Mouse (Mus musculus) mesoderm, embryonic 11.5 days (tissue): ENCODE measurements around the gene Kif20b.

Source experiments
- DNase-seq: peaks from one replicate; pipeline ENCODE4 v3.0.0-alpha.2; 2012; ENCODE audit warnings: low read depth, low spot score

Gene Kif20b

DNA sequence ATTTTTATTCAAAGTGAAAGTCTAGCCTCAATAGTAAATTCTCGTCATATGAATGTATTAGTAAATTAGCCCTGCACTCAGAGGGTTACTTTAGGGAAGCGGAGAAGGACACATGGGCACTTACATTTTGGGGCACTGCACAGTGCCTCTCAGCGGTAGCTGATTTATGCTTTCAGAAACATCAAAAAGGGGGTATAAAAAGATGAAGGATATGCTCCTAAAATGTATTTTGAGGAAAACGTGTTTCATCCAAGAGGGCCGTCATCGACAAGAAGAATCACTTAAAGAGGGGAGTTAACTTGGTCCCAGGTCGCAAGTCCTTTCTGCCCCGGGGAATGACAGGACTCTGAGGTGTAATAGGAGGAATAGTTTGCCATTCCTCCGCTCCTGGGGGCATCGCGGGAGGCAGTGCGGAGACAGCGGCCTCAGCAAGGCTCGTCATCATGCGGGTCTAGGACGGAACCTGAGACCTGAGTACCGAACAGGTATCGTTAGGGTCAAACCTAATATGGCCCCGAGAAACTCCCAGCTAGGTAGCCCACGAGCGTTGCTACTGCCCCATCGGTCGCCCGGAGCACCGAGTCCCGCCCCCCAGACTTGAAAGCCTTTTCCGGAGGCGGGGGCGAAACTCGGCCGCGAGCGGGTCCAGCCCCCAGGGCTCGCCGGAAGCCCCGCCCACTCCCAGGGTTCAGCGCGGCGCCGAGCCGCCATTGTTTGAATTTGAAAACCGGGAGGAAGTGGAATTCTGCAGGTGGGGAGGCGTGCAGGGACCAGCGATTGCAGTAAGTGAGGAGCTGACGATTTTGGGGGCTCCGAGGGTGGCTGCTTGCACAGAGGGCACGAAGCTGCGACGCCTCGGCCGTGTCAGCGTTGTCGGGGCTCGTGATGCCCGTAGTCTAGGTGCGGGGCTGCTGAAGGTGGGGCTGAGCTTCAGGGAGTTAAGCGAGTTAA lies at the start of gene Kif20b:
TSS of gene Kif20b (plus strand) at position 710 of the 951 bp plus-strand sequence.
- DNase-seq: peak; percentile 93

DNA sequence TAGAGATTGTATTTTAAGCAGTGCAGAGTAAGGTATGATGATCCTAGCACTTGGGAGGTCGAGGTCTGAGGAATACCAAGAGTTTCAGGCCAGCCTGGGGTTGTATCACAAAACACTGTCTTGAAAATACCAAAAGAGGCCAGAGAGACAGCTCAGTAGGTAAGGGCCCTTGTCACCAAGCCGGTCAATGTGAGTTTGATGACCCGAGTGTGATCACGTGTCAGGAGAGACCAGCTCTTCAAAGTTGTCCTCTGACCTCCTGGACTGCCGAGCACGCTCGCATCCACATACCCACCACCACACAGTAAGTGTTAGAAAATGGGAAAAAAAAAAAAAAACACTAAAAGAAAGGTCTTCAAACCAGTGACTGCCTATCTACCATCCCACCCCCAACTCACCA lies 45.5 kb upstream of the Kif20b start:
- no peak for DNase-seq

DNA sequence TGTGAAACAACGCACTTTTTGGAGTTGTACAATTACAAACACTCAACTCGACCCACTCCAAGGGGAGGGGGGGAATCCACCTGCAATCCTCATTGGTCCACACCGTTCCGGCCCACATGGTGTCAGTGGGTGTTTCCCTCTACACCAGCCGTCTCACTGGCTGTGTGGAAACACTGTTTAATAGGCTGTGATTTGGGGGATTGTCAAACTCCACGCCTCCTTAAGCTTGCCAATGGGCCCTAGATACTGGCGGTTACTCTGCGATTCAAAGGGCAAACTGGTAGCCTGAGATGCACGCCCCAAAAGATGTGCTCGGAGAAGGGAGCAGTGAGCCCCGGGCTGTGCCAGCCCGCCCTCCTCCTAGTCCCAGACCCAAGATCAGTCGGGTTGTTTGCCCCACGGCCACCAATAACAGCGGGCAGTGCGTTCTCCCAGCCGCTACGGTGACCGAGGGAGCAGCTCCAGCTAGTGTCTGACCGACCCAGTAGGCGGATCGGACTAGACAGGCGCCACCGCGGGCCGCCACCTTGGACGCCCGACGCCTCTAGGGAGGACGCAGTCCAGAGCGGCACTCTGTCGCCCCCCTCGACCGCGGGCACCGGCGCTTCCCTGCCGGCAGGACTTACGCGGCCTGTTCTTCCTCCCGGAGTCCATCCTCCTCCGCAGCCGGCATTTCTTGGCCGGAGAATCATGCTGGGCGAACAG lies 44.1 kb upstream of the Kif20b start:
- DNase-seq: peak; percentile 91

DNA sequence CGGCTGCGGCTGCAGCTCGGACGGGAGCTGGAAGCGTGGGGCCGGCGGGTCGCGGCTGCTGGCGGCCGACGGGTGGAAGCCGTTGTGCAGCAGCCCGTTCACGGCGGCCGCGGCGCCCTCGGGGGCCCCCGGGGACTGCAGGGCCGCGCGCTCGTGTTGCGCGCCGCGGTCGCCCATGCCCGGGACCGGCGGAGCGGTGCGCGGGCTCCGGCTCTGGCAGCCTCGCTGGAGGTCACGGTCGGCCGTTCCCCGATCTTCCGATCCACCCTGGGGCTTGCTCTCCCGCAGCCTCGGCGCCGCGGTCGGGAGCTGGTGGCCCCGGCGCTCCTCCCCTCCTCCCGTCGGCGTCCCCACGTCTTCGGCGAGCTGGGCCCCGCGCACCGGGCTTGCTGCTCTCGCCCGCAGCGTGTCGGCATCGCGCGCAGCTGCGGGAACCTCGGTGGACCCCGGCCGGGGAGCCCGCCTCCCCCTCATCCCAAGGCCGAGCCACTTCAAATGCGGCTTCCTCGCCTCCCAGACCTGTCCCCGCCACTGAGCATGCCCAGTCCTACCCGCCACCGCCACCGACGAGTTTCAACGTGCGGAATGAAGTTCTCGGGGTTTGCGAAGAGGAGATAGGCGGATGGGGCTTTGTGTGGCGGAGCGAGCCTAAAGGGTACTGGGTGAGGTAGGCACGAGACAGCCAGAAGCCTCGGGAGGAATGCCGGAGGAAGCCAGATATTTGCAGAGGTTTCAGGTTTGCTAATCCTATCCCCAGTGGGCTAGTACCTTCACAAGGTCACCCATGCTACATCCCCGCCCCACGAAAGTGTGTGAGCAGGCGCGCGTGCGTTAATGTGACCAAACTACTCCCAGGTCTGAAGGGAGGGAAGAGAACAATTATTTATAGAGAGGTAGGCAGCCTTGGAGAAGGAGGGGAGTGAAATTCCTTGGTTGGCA lies 43.3 kb upstream of the Kif20b start, which contains the start of gene Pank1:
TSS of gene Pank1 (minus strand) at position 853 of the 939 bp plus-strand sequence.
- DNase-seq: peak; percentile 75

DNA sequence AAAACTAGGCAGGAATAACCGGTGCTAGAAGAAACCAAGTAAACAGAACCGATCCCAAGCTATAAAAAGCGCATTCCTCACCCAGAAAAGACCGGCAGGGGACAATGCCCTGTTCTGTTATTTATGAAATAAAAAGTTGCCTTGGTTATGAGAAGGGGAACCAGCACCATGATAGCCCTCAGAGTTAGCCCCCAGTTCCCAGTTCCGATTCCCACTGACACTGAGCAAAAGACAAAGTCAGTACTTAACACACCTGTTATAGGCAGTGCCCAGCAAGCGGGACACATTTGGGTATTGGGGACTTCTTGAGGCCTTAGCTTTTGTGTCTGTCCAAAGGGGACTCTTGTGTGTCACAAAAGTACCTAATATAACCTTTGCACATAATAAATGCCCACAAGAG lies 42.5 kb upstream of the Kif20b start:
- no peak for DNase-seq

DNA sequence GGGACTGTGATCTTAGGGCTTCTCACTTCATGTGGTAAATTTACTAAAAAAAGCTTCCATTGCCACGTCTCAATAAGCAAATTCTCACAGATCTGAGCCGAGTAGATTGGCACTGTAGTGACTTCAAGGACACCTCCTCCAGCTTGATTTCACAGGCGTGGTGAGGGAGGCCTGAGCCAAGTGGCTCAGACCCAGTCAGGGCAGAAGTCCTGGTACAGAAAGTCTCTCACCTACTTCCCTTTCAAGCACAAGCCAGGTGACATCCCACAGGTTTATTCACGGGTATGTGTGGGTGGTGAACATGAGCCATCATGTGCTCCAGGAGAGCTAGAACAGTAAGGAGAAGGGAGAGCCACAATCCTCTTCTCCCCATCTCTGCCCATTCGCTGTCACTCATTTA lies 41.0 kb upstream of the Kif20b start:
- no peak for DNase-seq

DNA sequence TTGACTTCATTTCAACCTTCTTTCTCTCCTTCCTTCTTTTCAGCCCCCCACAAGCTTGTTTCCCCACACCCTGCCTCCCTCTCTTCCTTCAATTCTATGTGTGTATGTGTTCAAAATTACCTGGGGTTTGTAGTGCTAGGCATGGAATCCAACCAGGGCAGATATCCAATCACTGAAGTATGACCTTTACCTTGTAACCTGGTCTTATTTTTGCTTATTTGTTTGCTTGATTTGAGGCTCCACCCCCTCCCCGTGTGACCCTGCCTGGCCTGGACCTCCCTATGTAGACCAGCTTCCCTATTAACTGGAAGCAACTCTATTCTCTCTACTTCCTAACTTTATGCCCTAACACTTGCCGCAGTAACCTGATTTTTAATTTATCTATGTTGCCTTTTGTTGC lies 39.7 kb upstream of the Kif20b start:
- no peak for DNase-seq

DNA sequence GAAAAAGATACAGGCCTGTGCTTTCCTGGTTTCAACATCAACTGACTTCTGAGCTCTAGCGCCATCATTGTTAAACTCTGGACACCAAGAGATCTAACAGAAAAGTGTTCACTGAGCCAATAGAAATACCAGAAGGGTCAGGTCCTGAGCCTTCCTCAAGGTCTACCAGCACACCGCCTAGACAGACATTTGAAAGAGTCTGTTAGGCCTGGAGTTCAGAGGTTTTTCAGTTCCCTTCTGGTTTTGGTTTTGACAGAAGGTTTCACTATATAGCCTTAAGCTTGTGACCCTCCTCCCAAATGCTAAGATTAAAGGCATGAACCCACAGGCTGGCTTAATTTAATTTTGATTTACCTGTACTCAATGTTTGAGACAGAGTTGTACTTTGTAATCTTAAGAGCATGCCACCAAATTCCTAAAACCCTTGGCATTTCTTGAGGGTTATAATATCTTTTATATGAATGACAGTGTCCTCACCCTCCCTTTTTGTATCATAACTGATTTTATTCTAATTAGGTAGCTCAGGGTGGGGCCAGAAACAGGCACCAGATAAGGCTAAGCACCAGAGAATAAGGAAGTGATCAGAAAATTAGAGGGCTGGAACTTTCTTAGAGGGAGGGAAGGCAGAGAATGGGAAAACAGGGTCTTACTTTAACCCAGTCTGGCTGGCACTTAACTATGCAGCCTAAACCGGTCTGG lies 38.5 kb upstream of the Kif20b start:
- DNase-seq: no peak

DNA sequence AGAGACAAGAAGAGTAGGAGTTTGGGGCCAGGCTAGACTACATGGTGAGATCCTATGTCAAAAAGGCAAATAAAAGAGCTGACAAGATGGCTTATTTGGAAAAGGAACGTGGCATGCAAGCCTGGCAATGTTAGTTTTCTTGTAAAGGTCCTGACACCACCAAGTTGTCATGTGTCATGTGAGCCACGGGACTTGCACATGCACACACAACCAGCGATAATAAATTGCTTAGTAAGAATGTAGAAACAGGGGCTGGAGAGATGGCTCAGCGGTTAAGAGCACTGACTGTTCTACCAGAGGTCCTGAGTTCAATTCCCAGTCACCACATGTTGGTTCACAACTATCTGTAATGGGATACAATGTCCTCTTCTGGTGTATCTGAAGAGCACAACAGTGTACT lies 35.8 kb upstream of the Kif20b start:
- no peak for DNase-seq

DNA sequence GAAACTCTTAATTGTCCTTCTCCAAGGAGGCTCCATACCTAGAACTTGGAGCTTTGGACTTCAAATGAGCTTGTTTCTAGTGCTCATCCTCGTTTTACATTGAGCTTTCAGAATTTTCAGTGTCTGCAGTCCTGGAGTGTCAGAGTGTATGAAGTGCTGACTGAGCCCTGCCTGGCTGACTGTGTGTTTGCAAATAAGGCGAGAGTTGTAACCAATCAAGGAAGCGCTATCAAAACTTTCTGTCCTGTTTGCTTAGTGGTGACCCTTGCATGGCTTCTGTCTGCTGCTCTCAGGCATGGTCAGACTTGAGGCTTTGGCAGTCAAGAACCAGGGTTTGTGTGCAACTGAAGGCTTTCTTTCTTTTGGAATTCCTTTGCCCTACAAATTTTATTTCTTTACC lies 31.2 kb upstream of the Kif20b start:
- DNase-seq: no peak

DNA sequence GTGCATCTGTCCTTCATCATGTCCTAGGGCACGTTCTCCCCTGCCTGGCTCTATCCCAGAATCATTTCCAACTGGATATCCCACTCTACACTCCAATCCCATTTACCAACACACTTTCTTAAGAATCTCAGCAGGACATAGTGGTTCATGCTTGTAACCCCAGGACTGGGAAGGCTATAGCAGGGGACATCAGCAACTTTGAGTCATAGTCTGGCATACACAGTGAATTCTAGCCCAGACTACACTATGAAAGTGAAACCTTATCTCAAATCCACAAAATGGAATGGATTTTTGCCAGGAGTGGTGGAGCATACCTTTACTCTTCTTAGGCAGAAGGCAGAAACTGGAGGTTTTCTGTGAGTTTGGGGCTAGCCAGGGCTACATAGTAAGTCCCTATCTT lies 30.6 kb upstream of the Kif20b start:
- no peak for DNase-seq

DNA sequence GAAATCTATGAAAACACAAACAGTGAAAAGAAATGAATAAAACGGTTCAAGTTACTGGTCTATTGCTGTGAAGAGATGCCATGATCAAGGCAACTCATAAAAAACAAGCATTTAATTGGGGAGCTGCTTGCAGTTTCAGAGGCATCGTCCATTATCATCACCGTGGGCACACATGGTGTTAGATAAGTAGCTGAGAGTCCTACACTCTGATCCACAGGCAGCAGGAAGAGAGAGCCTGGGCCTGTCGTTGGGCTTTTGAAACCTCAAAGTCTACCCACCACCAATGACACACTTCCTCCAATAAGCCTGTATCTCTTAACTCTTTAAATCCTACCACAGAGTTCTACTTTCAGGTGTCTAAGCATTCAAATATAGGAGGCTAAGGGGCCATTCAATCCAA lies 27.1 kb upstream of the Kif20b start:
- no peak for DNase-seq

DNA sequence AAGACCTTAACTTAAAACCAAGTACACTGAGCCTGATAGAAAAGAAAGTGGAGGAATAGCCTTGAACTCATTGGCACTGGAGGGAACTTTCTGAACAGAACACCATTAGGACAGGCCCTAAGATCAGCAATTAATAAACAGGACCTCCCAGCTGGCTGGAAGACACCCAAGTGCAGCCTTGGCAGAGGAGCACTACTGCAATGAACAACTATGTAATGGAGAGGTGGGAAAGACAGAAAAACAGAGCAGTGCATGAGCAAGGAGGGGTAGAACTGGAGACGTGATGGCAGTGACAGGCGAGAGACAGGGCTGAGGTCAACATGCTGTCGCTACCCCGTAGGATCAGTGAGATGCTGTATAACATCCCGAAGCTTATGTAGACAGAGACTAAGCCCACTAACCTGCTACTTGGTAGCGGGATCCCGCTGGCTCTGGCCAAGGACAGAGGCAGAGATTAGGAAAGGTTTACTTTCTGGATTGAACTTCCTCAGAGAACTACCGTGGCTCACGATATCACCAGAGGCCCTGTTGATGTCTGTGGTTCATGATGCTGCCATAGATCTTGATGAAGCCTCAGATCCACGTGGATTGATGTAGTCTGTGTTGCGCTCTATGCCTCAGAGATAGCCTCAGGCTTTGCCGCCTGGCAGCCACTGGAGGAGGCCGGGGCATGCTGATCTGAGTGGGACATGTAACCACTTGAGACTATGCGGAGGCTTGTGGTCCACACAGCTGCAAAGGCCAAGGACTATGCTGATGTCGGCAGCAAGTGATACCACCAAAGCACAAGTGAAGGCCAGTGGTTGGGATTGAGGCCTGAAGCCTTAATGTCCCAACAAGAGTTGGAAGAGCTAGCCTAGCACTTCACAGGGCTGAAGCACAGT lies 24.8 kb upstream of the Kif20b start:
- no peak for DNase-seq

DNA sequence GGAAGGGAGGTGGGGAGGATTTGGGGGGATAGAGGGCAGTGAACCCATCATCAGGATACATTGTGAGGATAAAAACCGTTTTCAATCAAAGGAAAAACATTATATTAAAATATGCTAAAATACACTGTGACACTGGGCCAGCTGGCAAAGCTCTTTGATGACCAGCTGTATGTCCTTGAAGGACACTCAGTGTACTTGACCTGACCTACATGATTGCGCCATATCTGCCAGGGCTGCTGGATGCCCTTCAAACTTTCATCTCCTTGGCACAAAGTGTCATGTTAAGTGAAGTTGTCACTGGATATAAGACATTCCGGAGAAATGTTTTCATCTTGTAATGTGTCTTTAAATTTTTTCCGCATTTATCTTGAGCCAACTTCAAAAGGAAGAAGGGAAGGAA lies 23.2 kb upstream of the Kif20b start:
- no peak for DNase-seq

DNA sequence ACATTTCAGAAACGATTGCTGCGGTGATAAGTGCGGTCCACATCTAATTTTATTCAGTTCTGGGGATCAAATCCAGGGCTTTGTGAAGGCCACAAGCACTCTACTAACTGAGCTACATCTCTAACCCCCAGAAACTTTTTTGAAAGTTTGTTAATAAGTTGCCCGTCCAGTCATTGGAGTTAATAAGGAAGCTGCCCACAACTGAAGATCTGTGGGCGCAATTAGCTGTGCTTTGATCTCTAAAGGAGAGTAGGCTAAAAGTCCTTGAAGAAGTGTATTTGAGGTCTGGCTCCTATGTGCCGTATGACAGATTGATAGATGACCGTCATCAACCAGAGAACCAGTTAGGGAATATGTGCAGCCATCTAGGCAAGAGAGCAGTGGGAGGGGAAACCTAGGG lies 20.9 kb upstream of the Kif20b start:
- no peak for DNase-seq

DNA sequence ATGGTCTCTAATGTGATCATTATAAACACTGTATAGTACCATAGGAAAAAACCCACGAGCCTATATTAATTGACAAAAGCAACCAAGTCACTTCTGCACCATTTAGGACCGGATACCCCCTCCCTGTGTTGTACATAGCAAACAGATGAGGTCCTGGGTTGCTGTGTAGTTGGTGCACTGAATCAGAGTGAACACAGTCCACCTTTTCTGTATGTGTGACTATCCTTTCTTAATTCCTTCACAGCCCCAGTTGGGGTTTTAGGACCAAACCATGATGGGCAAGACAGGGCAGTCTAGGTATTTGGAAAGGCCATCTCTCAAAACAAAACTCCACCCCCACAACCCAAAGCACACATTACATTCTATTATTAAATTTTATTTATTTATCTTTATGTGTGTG lies 20.4 kb upstream of the Kif20b start:
- no peak for DNase-seq

DNA sequence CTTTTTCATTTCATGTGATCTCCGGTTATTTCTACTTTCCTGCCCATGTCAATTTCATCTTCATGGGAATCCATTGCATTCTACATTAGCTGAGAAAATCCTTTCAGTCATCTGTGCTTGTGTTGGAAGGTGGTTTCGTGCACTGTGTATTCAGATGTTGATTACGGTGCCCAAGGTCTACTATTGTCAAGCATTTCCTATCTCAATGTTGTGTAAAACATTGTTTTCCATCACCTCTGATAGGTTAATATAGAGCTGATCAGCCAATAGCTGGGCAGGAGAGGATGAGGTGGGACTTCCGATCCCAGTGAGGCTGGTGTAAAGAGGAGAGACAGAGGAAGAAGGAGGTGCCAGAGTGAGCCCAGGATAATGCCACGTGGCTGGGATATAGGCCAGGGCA lies 18.1 kb upstream of the Kif20b start:
- DNase-seq: no peak

DNA sequence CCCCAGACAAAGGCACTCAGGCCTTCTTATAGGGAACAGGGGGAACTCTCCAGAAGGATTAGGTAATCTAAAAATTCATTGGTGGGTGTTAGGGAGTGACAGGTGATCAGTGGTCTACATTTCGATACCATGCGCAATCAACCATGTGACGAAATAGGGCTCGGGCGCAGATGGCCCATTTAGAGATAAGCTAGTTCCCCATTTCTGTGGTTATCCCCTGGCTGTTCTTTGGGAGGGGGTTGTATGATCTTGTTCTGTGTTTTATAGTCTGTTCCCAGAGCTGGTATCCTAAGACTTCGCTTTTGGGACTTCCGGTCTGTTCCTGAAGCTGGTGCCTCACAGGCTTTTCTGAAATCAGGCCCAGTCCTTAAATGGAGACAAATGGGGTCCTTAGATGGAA lies 16.7 kb upstream of the Kif20b start:
- DNase-seq: no peak

DNA sequence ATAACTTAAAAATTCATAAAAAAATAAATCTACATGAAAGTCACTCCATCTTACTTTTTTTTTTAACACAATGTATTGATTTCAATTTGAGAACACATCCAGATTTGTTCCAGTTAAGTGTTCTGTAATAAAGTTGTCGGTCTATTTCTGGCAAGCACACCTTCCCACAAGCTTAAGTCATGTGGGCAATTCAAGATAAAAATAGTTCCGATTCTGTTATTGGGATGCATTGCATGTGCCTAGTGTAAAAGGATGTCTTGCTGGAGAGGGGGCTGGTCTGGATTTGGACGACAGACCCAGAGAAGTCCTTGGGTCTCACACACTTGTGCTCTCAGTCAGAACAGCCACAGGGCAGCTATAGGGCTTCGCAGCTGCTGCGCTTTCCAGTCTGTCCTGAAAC lies 15.4 kb upstream of the Kif20b start:
- no peak for DNase-seq

DNA sequence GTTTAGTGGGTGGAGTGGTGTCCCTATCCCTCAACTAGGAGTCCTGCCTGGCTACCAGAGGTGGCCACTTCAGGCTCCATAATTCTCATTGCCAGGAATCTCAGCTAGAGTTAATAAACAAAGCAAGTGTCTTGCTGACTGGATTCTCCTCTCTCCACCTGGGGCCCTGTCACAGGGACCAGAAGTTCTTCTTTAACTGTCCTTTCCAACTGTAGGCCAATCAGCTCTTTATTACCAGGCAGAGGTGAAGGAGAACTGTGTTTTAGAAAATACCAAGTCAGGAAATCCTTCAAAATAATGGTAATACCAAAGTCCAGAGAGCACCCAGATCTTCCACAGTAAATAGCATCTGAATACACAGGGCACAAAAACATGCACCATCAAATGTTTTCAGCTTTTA lies 9.8 kb upstream of the Kif20b start:
- no peak for DNase-seq
